Mouse (Mus musculus) hindbrain, postnatal 0 days (tissue): Measurements from ENCODE around the gene Sgca. TPM values are rescaled to one million over a fixed set of nuclear protein-coding genes. Genes with fewer than 3 reads are reported as not detected.

Experiments used
- ATAC-seq: fragments of 200-750 bp; cut with Nextera tagmentation; 2 replicates; pipeline ENCODE4 v1.8.0; 2017; ENCODE audit warnings: mild to moderate bottlenecking, moderate TSS enrichment, moderate library complexity
- DNase-seq: peaks from one replicate; pipeline ENCODE4 v3.0.0-alpha.2; 2015; ENCODE audit warnings: low spot score
- H3K27ac ChIP-seq: fragments of 300-500 bp; sonication (generic); 2 replicates; pipeline ENCODE4 v1.5.1; 2014; ENCODE audit warnings: mild to moderate bottlenecking
- H3K27me3 ChIP-seq: fragments of 300-500 bp; sonication (generic); 2 replicates; pipeline ENCODE4 v1.6.1; 2014; ENCODE audit warnings: low read length, mixed read lengths; ENCODE audit not compliant: insufficient read depth
- H3K36me3 ChIP-seq: fragments of 300-500 bp; sonication (generic); 2 replicates; pipeline ENCODE4 v1.6.1; 2014; ENCODE audit warnings: low read length, mixed read lengths; ENCODE audit not compliant: insufficient read depth
- H3K4me1 ChIP-seq: fragments of 300-500 bp; sonication (generic); 2 replicates; pipeline ENCODE4 v1.6.1; 2014; ENCODE audit warnings: antibody characterized with exemption, low read length, mixed read lengths; ENCODE audit not compliant: insufficient read depth
- H3K4me2 ChIP-seq: fragments of 300-500 bp; sonication (generic); 2 replicates; pipeline ENCODE4 v1.6.1; 2014; ENCODE audit warnings: low read depth, mild to moderate bottlenecking, low read length, moderate library complexity, mixed read lengths
- H3K4me3 ChIP-seq: fragments of 300-500 bp; sonication (generic); 2 replicates; pipeline ENCODE4 v1.5.1; 2014; ENCODE audit warnings: low read length
- H3K9ac ChIP-seq: fragments of 300-500 bp; sonication (generic); replicated peaks from 2 replicates; pipeline ENCODE4 v1.6.1; 2014; ENCODE audit warnings: mild to moderate bottlenecking, low read length, moderate library complexity, mixed read lengths
- H3K9me3 ChIP-seq: fragments of 300-500 bp; sonication (generic); 2 replicates; pipeline ENCODE4 v1.6.1; 2016; ENCODE audit warnings: low read length, mixed read lengths
- CTCF ChIP-seq: IDR thresholded peaks from 2 replicates; pipeline ENCODE4 v1.5.1; 2016; ENCODE audit warnings: antibody characterized with exemption, control low read depth, low read depth
- WGBS: fragments of 180-500 bp; shearing (Covaris S2); extraction: QIAGEN DNeasy Blood & Tissue Kit; methylation state at CpG from one replicate; pipeline ENCODE4 v1.1.7; 2014; 5-methylcytosine and 5-hydroxymethylcytosine counted together
- polyA plus RNA-seq: library from polyadenylated mRNA; unstranded; fragments of >200 nt; fragmentation: Nextera tagmentation; extraction: Ambion mirVana; gene quantifications from 2 replicates; pipeline ENCODE4 v1.2.1, GENCODE M21; 2015
- total RNA-seq: library from RNA; depleted of rRNA; stranded (reverse); fragments of >200 nt; gene quantifications from 2 replicates; pipeline ENCODE4 v1.2.3, GENCODE M21; 2014

Gene Sgca
- total and polyA plus RNA-seq, 2 experiments from 2014 or later = 0.26 to 0.52 TPM

GRCm38 (mm10) chr11:94945236-94945635 is 30.9 kb downstream of the Sgca start:
- WGBS = 85% methylated on average over 12 of the region's 12 CpGs
- H3K4me3 ChIP-seq = no peak overlapping the region
- H3K27ac ChIP-seq = no peak overlapping the region
- no peaks in the 10 kb centered on the region for H3K36me3 ChIP-seq
- TF ChIP-seq CTCF = no peak
- DNase-seq (no peak), ATAC-seq (no peak)
- no peaks in the 10 kb centered on the region for H3K9me3 ChIP-seq
- no peaks in the 10 kb centered on the region for H3K27me3 ChIP-seq
- no peak overlapping the region for H3K4me2 ChIP-seq
- no peaks in the 10 kb centered on the region for H3K4me1 ChIP-seq
- no peak overlapping the region for H3K9ac ChIP-seq

DNA sequence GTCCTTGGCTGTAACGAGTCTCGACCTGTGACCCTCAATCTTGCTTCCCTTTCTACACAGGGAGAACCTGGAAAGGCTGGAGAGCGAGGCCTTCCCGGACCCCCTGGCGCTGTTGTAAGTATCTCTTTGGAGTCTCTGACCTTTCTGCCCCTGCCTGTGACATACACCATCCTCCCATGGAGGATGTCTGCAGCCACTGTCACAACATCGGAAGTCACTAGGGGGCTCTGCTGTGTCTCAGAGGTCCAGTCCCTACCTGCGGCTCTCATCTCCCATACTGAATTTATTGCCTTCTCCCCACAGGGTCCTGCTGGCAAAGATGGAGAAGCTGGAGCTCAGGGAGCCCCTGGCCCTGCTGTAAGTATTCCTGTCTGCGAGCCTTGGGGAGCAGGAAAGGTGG is 31.8 kb downstream of the Sgca start:
- ATAC-seq (no peak), DNase-seq (no peak)
- no peak overlapping the region for H3K4me3 ChIP-seq
- H3K27ac ChIP-seq = no peak overlapping the region
- no peak overlapping the region for H3K9ac ChIP-seq
- TF ChIP-seq CTCF = peak; percentile 15; the same call in 1 of the 2 replicates
- H3K9me3 ChIP-seq = no peaks in the 10 kb centered on the region
- no peaks in the 10 kb centered on the region for H3K4me1 ChIP-seq
- H3K36me3 ChIP-seq = no peaks in the 10 kb centered on the region
- no peaks in the 10 kb centered on the region for H3K27me3 ChIP-seq
- no peak overlapping the region for H3K4me2 ChIP-seq
- 25% methylated on average over 8 of the region's 8 CpGs for WGBS

GRCm38 (mm10) chr11:94943054-94943453 is 33.1 kb downstream of the Sgca start:
- Histone ChIP-seq H3K4me2 (no peak overlapping the region), H3K27ac (no peak overlapping the region), H3K9me3 (no peaks in the 10 kb centered on the region), H3K27me3 (no peaks in the 10 kb centered on the region), H3K36me3 (no peaks in the 10 kb centered on the region), H3K4me1 (no peaks in the 10 kb centered on the region), H3K9ac (no peak overlapping the region), H3K4me3 (no peak overlapping the region)
- no peak for TF ChIP-seq CTCF
- whole genome bisulfite sequencing = 79% methylated on average over 15 of the region's 15 CpGs
- ATAC-seq (no peak), DNase-seq (no peak)

DNA sequence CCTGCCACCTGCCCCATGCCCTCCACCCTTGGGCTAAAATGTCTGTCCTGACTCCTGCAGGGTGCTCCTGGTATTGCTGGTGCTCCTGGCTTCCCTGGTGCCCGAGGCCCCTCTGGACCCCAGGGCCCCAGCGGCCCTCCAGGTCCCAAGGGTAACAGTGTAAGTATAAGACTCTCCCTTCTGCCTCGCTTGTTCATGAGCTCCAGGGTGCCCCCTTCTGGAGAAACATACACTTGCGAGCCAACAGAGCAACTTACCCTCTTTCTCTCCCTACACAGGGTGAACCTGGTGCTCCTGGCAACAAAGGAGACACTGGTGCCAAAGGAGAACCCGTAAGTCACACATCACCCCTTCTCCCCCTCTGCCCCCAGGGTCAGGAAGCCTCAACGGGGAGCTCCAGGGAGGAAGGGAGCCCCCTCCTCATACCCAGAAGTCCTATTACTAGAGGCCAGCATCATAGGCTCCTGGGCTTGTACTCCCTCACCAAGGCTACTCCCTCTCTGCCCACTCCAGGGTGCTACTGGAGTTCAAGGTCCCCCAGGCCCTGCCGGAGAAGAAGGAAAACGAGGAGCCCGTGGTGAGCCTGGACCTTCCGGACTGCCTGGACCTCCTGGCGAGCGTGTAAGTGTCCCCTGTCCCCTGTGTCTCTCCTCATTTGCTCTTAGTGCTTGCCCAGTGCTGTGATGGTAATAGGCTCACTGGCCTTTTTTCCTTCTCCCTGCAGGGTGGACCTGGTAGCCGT is 33.7 kb downstream of the Sgca start:
- H3K9ac ChIP-seq = no peak overlapping the region
- H3K4me1 ChIP-seq = no peaks in the 10 kb centered on the region
- no peak overlapping the region for H3K4me2 ChIP-seq
- ATAC-seq (no peak), DNase-seq (peak; percentile 23)
- H3K27ac ChIP-seq = no peak overlapping the region
- no peak overlapping the region for H3K4me3 ChIP-seq
- H3K36me3 ChIP-seq = no peaks in the 10 kb centered on the region
- no peaks in the 10 kb centered on the region for H3K9me3 ChIP-seq
- 57% methylated on average over 12 of the region's 13 CpGs for WGBS
- H3K27me3 ChIP-seq = 0 out of 2 replicates have a peak, but pooled peaks cover 3% of the 10 kb centered on the region
- TF ChIP-seq CTCF = peak; percentile 46

DNA sequence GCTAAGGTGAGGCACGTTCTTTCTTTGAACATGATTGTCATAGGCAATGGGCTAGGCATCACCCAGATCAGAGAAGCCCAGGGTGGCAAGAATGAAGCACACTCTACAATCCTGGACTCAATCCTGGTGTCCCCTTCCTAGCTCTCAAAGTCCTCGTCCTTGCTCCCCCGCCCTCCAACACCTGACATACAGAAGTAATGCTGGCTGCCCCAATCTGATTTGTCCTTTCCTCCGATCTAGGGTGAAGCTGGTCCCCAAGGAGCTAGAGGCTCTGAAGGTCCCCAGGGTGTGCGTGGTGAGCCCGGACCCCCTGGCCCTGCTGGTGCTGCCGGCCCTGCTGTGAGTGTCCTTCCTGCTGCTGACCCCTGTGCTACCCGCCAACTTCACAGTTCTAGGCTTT is 34.4 kb downstream of the Sgca start:
- H3K4me1 ChIP-seq = no peaks in the 10 kb centered on the region
- TF ChIP-seq CTCF = no peak
- 0 out of 2 replicates have a peak, but pooled peaks cover 6% of the 10 kb centered on the region for H3K27me3 ChIP-seq
- H3K4me2 ChIP-seq = no peak overlapping the region
- H3K9me3 ChIP-seq = no peaks in the 10 kb centered on the region
- no peaks in the 10 kb centered on the region for H3K36me3 ChIP-seq
- 82% methylated on average over 8 of the region's 8 CpGs for WGBS
- ATAC-seq (no peak), DNase-seq (no peak)
- H3K4me3 ChIP-seq = no peak overlapping the region
- no peak overlapping the region for H3K9ac ChIP-seq
- H3K27ac ChIP-seq = no peak overlapping the region

- no peak for DNase-seq
- Histone ChIP-seq H3K9ac (no peak overlapping the region), H3K27ac (no peak overlapping the region), H3K4me1 (no peaks in the 10 kb centered on the region), H3K4me3 (no peak overlapping the region), H3K27me3 (peaks cover 10% of the 10 kb centered on the region; the same call in 1 of the 2 replicates), H3K9me3 (no peaks in the 10 kb centered on the region), H3K4me2 (no peak overlapping the region), H3K36me3 (no peaks in the 10 kb centered on the region)
- no peak for TF ChIP-seq CTCF
- WGBS = 55% methylated on average over 9 of the region's 9 CpGs
- no peak for ATAC-seq
Measured at GRCm38 (mm10) chr11:94941121-94941520, 35.0 kb downstream of the Sgca start.

- 22% methylated on average over 4 of the region's 4 CpGs for WGBS
- Histone ChIP-seq H3K4me2 (no peak overlapping the region), H3K27ac (no peak overlapping the region), H3K4me1 (no peaks in the 10 kb centered on the region), H3K4me3 (no peak overlapping the region), H3K27me3 (peaks cover 25% of the 10 kb centered on the region; the same call in 1 of the 2 replicates), H3K9ac (no peak overlapping the region), H3K9me3 (no peaks in the 10 kb centered on the region), H3K36me3 (no peaks in the 10 kb centered on the region)
- ATAC-seq (no peak), DNase-seq (peak; percentile 78)
- peak; percentile 93 for TF ChIP-seq CTCF
Measured at GRCm38 (mm10) chr11:94939280-94939679, 36.8 kb downstream of the Sgca start.
